Mouse (Mus musculus): Measurements from ENCODE around the gene Zfp2.

- TF ChIP-seq CTCF (IDR thresholded peaks at IDR 0.05; ENCODE audit: low read depth) (no peak), EP300 (IDR thresholded peaks at IDR 0.05; ENCODE audit: low read depth) (no peak)
These were observed 64.9 kb downstream of the Zfp2 start for GRCm38 (mm10) chr11:50850989-50851601.

Data from heart, postnatal 0 days (tissue).